Mouse (Mus musculus) hindbrain, embryonic 14.5 days (tissue): ENCODE data around the gene Daxx. TPM values are rescaled to one million over a fixed set of nuclear protein-coding genes. Genes with fewer than 3 reads are reported as not detected.
"Not testable (repeated sequence)": the region's sequence is repeated elsewhere in the genome, so short reads cannot be mapped to it uniquely, and the experiment has no call there.

ENCODE experiments used
- ATAC-seq: fragments of 200-750 bp; cut with Nextera tagmentation; 2 replicates; pipeline ENCODE4 v1.8.0; 2017; ENCODE audit warnings: moderate number of reproducible peaks, mild to moderate bottlenecking, moderate TSS enrichment, moderate library complexity; ENCODE audit not compliant: low FRiP score
- DNase-seq: peaks from one replicate; pipeline ENCODE4 v3.0.0-alpha.2; 2015; ENCODE audit warnings: low spot score
- H3K27ac ChIP-seq: fragments of 300-500 bp; sonication (generic); 2 replicates; pipeline ENCODE4 v1.5.1; 2014; ENCODE audit warnings: mild to moderate bottlenecking, moderate library complexity
- H3K27me3 ChIP-seq: fragments of 300-500 bp; sonication (generic); 2 replicates; pipeline ENCODE4 v1.6.1; 2014; ENCODE audit warnings: mild to moderate bottlenecking, low read length, mixed read lengths; ENCODE audit not compliant: control insufficient read depth, insufficient read depth
- H3K36me3 ChIP-seq: fragments of 300-500 bp; sonication (generic); replicated peaks from 2 replicates; pipeline ENCODE4 v1.6.1; 2014; ENCODE audit not compliant: control insufficient read depth, insufficient read depth
- H3K4me1 ChIP-seq: fragments of 300-500 bp; sonication (generic); replicated peaks from 2 replicates; pipeline ENCODE4 v1.6.1; 2014; ENCODE audit warnings: antibody characterized with exemption, low read length, mixed read lengths; ENCODE audit not compliant: control insufficient read depth, insufficient read depth
- H3K4me2 ChIP-seq: fragments of 300-500 bp; sonication (generic); replicated peaks from 2 replicates; pipeline ENCODE4 v1.6.1; 2014; ENCODE audit warnings: mild to moderate bottlenecking, moderate library complexity
- H3K4me3 ChIP-seq: fragments of 300-500 bp; sonication (generic); replicated peaks from 2 replicates; pipeline ENCODE4 v1.5.1; 2014; ENCODE audit warnings: mild to moderate bottlenecking, low read length
- H3K9ac ChIP-seq: fragments of 300-500 bp; sonication (generic); 2 replicates; pipeline ENCODE4 v1.6.1; 2014
- H3K9me3 ChIP-seq: fragments of 300-500 bp; sonication (generic); 2 replicates; pipeline ENCODE4 v1.6.1; 2016; ENCODE audit warnings: low read length; ENCODE audit not compliant: control insufficient read depth
- WGBS: fragments of 180-500 bp; shearing (Covaris S2); extraction: QIAGEN DNeasy Blood & Tissue Kit; methylation state at CpG from one replicate; pipeline ENCODE4 v1.1.7; 2014; 5-methylcytosine and 5-hydroxymethylcytosine counted together
- polyA plus RNA-seq: library from polyadenylated mRNA; unstranded; fragments of >200 nt; fragmentation: Nextera tagmentation; extraction: Ambion mirVana; gene quantifications from 2 replicates; pipeline ENCODE4 v1.2.1, GENCODE M21; 2014

The Daxx gene
- polyA plus RNA-seq, result 39.2 and 43.2 TPM in 2 replicates

- Histone ChIP-seq H3K4me3 (peak within 1 kb of the TSS; percentile 86), H3K27ac (peak within 1 kb of the TSS; percentile 89), H3K4me1 (peaks cover 8% of the 10 kb centered on the region), H3K9me3 (no peaks in the 10 kb centered on the region), H3K9ac (peak within 1 kb of the TSS; percentile 95), H3K27me3 (no peaks in the 10 kb centered on the region), H3K4me2 (peak within 1 kb of the TSS; percentile 98), H3K36me3 (peaks cover 35% of the 10 kb centered on the region)
- peak; percentile 99 for DNase-seq
- under 1% methylated on average over 68 of the region's 68 CpGs for WGBS
- peak; percentile 97 for ATAC-seq
Observed at GRCm38 (mm10) chr17:33909077-33909868, at the start of gene Daxx. Gene Daxx, plus strand, starts transcription at chr17:33909414.

GRCm38 (mm10) chr17:33865330-33866030, 43.7 kb upstream of the Daxx start:
- DNase-seq (no peak), ATAC-seq (no peak)
- no peaks in the 10 kb centered on the region for H3K27me3 ChIP-seq
- no peaks in the 10 kb centered on the region for H3K36me3 ChIP-seq
- no peak overlapping the region for H3K27ac ChIP-seq
- no peaks in the 10 kb centered on the region for H3K9me3 ChIP-seq
- WGBS, result 45% methylated on average over 9 of the region's 9 CpGs
- H3K4me2 ChIP-seq, result no peak overlapping the region
- H3K9ac ChIP-seq, result no peak overlapping the region
- no peak overlapping the region for H3K4me3 ChIP-seq
- H3K4me1 ChIP-seq, result no peaks in the 10 kb centered on the region

GRCm38 (mm10) chr17:33873537-33873936, 35.7 kb upstream of the Daxx start, which contains the start of gene Gm7029:
Gene Gm7029, plus strand, starts transcription at chr17:33873837.
- not testable (repeated sequence) for H3K4me1 ChIP-seq, H3K9me3 ChIP-seq, H3K36me3 ChIP-seq, H3K4me2 ChIP-seq, H3K9ac ChIP-seq, H3K4me3 ChIP-seq, H3K27ac ChIP-seq, H3K27me3 ChIP-seq, DNase-seq, ATAC-seq
- 84% methylated on average over 3 of the region's 12 CpGs for WGBS

- no peaks in the 10 kb centered on the region for H3K4me1 ChIP-seq
- H3K36me3 ChIP-seq, result peaks cover 2% of the 10 kb centered on the region; the same call in 1 of the 2 replicates
- no peak overlapping the region for H3K9ac ChIP-seq
- DNase-seq, result no peak
- no peaks in the 10 kb centered on the region for H3K9me3 ChIP-seq
- H3K27ac ChIP-seq, result no peak overlapping the region
- no peaks in the 10 kb centered on the region for H3K27me3 ChIP-seq
- 80% methylated on average over 10 of the region's 11 CpGs for WGBS
- H3K4me2 ChIP-seq, result no peak overlapping the region
- H3K4me3 ChIP-seq, result no peak overlapping the region
- no peak for ATAC-seq
Observed at GRCm38 (mm10) chr17:33874411-33874810, 34.8 kb upstream of the Daxx start.

GRCm38 (mm10) chr17:33875797-33876196, 33.4 kb upstream of the Daxx start:
- not testable (repeated sequence) for H3K27ac ChIP-seq, DNase-seq, H3K27me3 ChIP-seq, H3K4me1 ChIP-seq, H3K4me3 ChIP-seq, H3K9me3 ChIP-seq, H3K4me2 ChIP-seq, H3K36me3 ChIP-seq, H3K9ac ChIP-seq, ATAC-seq
- 83% methylated on average over 5 of the region's 5 CpGs for WGBS

- peaks cover 12% of the 10 kb centered on the region; the same call in 1 of the 2 replicates for H3K36me3 ChIP-seq
- not testable (repeated sequence) for DNase-seq, H3K27ac ChIP-seq, H3K4me2 ChIP-seq, H3K9ac ChIP-seq, H3K9me3 ChIP-seq, H3K4me3 ChIP-seq, ATAC-seq, H3K27me3 ChIP-seq, H3K4me1 ChIP-seq
- 95% methylated on average over 7 of the region's 11 CpGs for WGBS
Observed at GRCm38 (mm10) chr17:33884320-33884719, 24.9 kb upstream of the Daxx start.

GRCm38 (mm10) chr17:33887802-33888201, 21.4 kb upstream of the Daxx start:
- not testable (repeated sequence) for DNase-seq, H3K4me2 ChIP-seq, H3K9me3 ChIP-seq, ATAC-seq, H3K4me3 ChIP-seq, H3K9ac ChIP-seq, H3K27ac ChIP-seq, H3K27me3 ChIP-seq, H3K36me3 ChIP-seq, H3K4me1 ChIP-seq
- 78% methylated on average over 2 of the region's 2 CpGs for WGBS

GRCm38 (mm10) chr17:33888230-33888629, 21.0 kb upstream of the Daxx start:
- not testable (repeated sequence) for DNase-seq, H3K27ac ChIP-seq, H3K9ac ChIP-seq, H3K27me3 ChIP-seq, H3K4me3 ChIP-seq, H3K4me2 ChIP-seq, ATAC-seq, H3K36me3 ChIP-seq, H3K4me1 ChIP-seq, H3K9me3 ChIP-seq

GRCm38 (mm10) chr17:33889941-33890532, 19.2 kb upstream of the Daxx start:
- ATAC-seq, result not testable (repeated sequence)

More at GRCm38 (mm10) chr17:33889941-33890532, 19.2 kb upstream of the Daxx start:
- H3K27me3 ChIP-seq, DNase-seq, H3K4me1 ChIP-seq, H3K9me3 ChIP-seq, H3K36me3 ChIP-seq, H3K27ac ChIP-seq: not testable (repeated sequence)
- peak overlapping the region; percentile 52 for H3K9ac ChIP-seq
- H3K4me3 ChIP-seq, result peak overlapping the region; percentile 56
- peak overlapping the region; percentile 70 for H3K4me2 ChIP-seq
- under 1% methylated on average over 41 of the region's 44 CpGs for WGBS
